Mouse (Mus musculus) olfactory bulb, adult 2 months (tissue): ENCODE results near the gene Pde8b.

Experiments
- CTCF ChIP-seq: fragments of 200-500 bp; IDR thresholded peaks from 2 replicates; pipeline ENCODE4 v1.5.1; 2012; ENCODE audit warnings: low read depth, mild to moderate bottlenecking, low read length, moderate library complexity; ENCODE audit not compliant: insufficient read depth
- POLR2A ChIP-seq: fragments of 200-500 bp; IDR thresholded peaks from 2 replicates; pipeline ENCODE4 v1.6.1; 2012; ENCODE audit warnings: mild to moderate bottlenecking, low read depth, low read length, moderate library complexity; ENCODE audit not compliant: insufficient read depth

DNA sequence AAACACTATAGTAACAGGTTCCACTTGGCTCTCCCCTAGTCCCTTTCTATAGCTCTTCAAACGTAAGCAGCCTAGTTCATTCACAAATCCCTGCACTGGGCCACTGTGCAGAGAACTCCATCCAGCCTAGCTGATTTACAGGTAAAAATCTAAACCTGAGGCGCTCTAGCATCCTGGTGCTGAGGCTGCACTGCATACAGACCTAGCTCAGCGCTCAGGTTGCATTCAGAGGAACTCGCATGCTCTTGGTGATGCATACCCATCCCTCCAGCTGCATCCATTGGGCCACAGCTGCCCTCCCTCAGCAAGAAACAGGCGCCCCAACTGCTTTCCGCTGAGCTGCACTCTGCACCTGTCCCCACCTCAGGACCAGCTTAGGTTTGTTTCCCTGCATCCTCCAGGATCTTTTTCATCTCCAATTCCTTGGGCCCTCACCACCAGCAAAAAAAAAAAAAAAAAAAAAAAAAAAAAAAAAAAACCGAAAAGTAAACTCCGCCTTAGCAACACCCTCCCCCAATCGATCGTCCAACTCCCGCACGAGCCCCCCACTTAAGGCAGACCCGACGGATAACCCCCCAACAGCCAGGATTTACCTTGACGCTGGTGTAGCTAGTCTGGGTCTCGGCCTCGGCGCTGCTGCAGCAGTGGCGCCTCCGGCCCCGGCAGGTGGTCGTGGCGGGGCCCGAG lies 28.1 kb downstream of the Pde8b start:
- TF ChIP-seq CTCF (no peak), POLR2A (no peak)
